Mouse (Mus musculus): Measurements from ENCODE around the gene Gm3373.
"Not testable (repeated sequence)": the region's sequence is repeated elsewhere in the genome, so short reads cannot be mapped to it uniquely, and the experiment has no call there.

Gm3373 gene

DNA sequence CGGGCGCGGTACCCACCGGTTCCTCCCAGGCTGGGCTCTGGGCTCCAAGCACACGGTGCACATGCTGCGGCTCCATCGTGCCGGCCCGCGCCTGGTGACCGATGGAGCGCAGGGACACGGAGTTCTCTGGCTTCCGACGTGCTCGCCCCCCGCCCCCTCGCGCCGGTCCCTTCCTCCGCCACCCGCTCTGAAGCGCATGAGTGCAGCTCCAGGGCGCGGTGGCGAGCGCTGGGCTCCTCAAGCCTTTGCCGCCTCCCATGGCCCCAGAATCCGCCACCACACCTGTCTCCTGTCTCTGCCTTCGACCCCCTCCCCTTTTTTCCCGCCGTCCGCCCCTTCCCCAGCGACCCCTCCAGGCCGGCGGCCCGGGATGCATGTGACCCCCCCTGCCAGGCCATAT, at the start of gene Gm3373:
Gene Gm3373, minus strand, starts transcription at position 101 of the 400 bp plus-strand sequence.
- DNase-seq (ENCODE audit: inconsistent age in 2 of 2, low spot score in 1 of 2), result not testable (repeated sequence)

DNA sequence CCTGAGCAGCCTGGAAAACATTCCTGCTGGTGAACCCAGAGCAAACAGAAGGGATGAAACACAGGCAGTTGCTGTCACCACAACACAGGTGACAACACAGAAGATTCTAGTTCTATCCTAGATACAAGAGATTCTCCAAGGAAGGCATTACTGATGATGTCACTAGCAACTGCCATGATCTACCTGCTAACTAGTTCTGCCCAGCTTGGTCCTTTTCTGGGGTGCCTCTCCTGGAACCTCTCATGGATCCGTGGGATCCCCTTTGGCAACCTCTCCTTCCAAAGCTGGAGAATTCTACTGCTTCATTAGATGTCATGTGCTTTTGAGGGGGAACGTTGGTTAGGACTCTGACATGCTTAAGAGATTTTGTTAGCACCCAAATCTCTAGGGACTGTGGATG, 54.0 kb downstream of the Gm3373 start, which contains the start of gene Gm9603:
Gene Gm9603, minus strand, starts transcription at position 101 of the 400 bp plus-strand sequence.
- DNase-seq (ENCODE audit: inconsistent age in 2 of 2, low spot score in 1 of 2), result not testable (repeated sequence)
